Mouse (Mus musculus) Patski (cell line): ENCODE results near the gene Tex261. TPM values are rescaled to one million over a fixed set of nuclear protein-coding genes. Genes with fewer than 3 reads are reported as not detected.
A peak's percentile ranks its signal among the peaks of the same experiment; 100 is the strongest.
"Not testable (repeated sequence)": the region's sequence is repeated elsewhere in the genome, so short reads cannot be mapped to it uniquely, and the experiment has no call there.

Source experiments
- ATAC-seq: fragments of 100-300 bp; one replicate; pipeline ENCODE4 v1.8.0; 2021
- CTCF ChIA-PET: fragments of 350-600 bp; sonication (Branson Sonifier 250); formaldehyde crosslinking; loops from one replicate; lab custom pipeline; 2022; ENCODE audit warnings: inconsistent platforms; lab: Charles Lee
- POLR2A ChIA-PET: fragments of 350-600 bp; sonication (Branson Sonifier 250); formaldehyde crosslinking; loops from one replicate; lab custom pipeline; 2022; ENCODE audit warnings: antibody characterized with exemption, inconsistent platforms; lab: Charles Lee
- DNase-seq: peaks from one replicate; pipeline ENCODE4 v3.0.0-alpha.2; 2011; ENCODE audit warnings: low read depth, low spot score
- H3K27me3 ChIP-seq: fragments of 371-371 bp; one replicate; pipeline ENCODE4 v1.5.1; 2021
- CTCF ChIP-seq: fragments of 100-300 bp; IDR thresholded peaks from one replicate; pipeline ENCODE4 v1.5.1; 2021
- in situ Hi-C: fragments of 300-500 bp; cut with MboI; formaldehyde crosslinking; loops from 3 replicates; pipeline ENCODE4 v1.11.1; 2018; ENCODE audit warnings: low pct_unique_long_range_greater_than_20kb, mixed read lengths
- polyA plus RNA-seq: library from polyadenylated mRNA; unstranded; gene quantifications from one replicate; pipeline ENCODE4 v1.2.3, GENCODE M21; 2021

The Tex261 gene
- polyA plus RNA-seq, 1 experiment from 2014 or later = 92.7 TPM

DNA sequence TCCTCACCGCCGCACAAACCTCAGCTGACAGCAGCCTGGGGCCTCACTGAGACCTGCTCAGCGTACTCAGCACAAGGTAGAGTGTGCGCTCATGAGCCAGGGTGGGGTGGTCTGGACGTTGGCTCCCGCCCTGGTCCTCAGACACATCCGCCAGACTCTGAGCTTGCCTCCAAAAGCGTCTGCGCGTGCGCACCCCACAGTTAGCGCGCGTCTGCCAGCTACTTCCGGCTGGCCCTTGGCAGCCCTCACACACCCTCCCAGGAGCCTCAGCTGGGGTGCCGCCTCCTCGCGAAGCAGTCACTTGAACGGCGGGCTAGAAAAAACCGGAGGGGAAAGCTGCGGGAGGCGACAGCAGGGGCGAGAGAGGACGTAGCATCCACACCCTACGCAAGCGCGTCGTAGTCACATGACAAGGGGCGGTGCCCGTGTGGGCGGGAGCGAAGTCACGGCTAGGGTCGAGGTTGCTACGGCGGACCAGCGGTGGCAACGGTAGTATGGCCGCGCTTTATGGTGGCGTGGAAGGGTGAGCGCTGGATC is 19.2 kb upstream of the Tex261 start, which contains the start of gene Nagk:
TSS of gene Nagk (plus strand) at position 223 of the 537 bp plus-strand sequence.
- peak; percentile 85 for ATAC-seq
- in situ Hi-C loops = no loop called here
- peak; percentile 72 for DNase-seq
- no peaks in the 10 kb centered on the region for H3K27me3 ChIP-seq
- no peak for TF ChIP-seq CTCF
- POLR2A ChIA-PET = interaction anchor here (1.4 kb wide), 1 partner anchor 21 kb away, joined by 3 read pairs; no protein-coding TSS in a partner anchor
- CTCF ChIA-PET = interaction anchor here (1.1 to 1.4 kb wide), 2 partner anchors 16 to 119 kb away, joined by 3 to 4 read pairs; no protein-coding TSS in a partner anchor

DNA sequence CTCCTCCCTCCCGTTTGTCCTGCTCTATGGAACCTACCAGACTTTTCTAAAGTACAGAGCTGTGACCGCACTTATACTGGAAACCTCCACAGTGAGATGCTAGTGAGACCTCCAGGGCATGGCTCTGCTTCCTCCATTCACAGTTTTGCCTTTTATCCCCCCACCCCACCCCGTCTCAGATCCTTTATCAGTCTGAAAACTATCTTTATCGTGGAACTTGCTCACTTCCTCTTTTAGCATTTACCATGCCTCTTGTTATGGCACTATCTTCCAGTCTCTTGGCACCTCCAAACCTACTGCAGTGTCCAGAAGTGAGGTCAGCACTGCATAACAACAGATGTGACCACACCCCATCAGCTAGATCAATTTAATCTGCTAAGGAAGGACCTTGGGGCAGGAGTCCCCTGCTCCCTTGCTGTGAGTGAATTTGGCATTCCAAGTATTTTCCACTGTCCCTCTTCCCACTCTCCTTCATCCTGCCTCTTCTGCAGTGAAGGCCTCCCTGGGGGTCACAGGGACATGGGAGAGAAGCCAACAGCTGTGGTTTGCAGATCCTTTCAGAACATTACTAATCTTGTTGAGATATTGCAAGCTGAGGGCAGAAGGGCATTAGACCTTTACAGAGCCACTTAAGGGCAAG is 15.8 kb upstream of the Tex261 start:
- ATAC-seq = no peak
- CTCF ChIA-PET = interaction anchor here (0.9 to 2.0 kb wide), 4 partner anchors 9 to 16 kb away, joined by 3 to 8 read pairs (median 4); partner anchors contain the start of gene Tex261

DNA sequence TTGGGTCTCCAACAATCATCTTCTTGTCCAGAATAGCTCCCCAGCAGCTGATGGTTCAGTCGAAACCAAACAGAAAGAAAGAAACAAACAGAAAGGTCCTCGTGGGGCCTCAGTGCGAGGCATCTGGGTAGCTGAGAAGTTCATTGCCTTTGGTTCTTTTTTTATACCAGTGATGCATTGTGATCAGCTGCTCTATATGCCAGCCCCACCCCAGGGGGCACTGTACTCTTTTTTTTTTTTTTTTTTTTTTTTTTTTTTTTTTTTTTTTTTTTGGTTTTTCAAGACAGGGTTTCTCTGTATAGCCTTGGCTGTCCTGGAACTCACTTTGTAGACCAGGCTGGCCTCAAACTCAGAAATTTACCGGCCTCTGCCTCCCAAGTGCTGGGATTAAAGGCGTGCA is 14.9 kb upstream of the Tex261 start:
- in situ Hi-C loops, ATAC-seq: not testable (repeated sequence)

More for the DNA sequence above, 15.8 kb upstream of the Tex261 start:
- in situ Hi-C loops = no loop called here
- POLR2A ChIA-PET = no interaction called here
- DNase-seq = no peak
- no peak for TF ChIP-seq CTCF
- no peaks in the 10 kb centered on the region for H3K27me3 ChIP-seq

DNA sequence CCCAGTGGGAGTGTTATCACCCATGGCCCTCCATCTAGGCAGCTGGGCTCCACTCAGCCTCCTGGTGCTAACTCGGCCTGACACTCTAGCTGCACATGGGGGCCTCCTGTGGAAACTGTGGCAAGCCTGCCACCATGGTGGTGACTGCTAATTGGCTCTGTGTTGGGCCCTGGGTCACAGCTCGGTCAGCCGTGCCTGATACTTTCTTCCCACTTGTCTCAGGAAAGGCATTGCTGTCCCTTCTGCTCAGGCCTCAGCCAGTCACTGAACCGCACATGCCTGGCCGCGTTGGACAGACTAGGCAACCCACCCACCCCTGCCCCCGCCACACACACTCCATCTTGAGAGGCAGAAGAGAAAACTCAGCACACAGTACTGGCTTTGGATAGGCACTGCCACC is 12.9 kb upstream of the Tex261 start:
- in situ Hi-C loops = no loop called here
- CTCF ChIA-PET = no interaction called here
- POLR2A ChIA-PET = interaction anchor here (0.6 to 1.0 kb wide), 2 partner anchors 19 to 103 kb away, joined by 3 read pairs; no protein-coding TSS in a partner anchor
- no peaks in the 10 kb centered on the region for H3K27me3 ChIP-seq
- DNase-seq = no peak
- no peak for TF ChIP-seq CTCF
- no peak for ATAC-seq

More for the DNA sequence above, 14.9 kb upstream of the Tex261 start:
- CTCF ChIA-PET = interaction anchor here (0.9 to 2.0 kb wide), 2 partner anchors 12 to 15 kb away, joined by 3 to 8 read pairs; partner anchors contain the start of gene Tex261
- POLR2A ChIA-PET, DNase-seq, H3K27me3 ChIP-seq: not testable (repeated sequence)

DNA sequence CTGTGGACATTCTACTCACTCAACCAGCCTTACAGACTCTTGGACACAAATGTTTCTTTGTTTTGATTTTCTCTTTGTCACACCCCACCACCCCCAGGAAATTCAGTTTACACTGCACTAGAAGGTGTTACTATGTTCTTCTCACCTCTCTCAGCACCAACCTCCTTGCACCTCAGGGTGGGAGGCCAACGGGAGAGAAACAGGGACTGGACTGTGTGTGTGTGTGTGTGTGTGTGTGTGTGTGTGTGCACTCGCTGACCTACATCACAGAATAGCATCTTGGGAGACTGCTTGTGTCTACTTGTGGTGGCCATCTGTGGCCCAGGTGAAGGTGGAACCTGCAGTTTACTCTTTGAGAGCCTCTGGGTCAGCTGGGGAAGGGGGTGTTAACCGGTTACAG is 10.8 kb upstream of the Tex261 start:
- CTCF ChIA-PET = interaction anchor here (0.7 to 1.5 kb wide), 2 partner anchors 8 to 11 kb away, joined by 3 to 7 read pairs; no protein-coding TSS in a partner anchor
- POLR2A ChIA-PET = no interaction called here
- ATAC-seq (no peak), DNase-seq (no peak)
- in situ Hi-C loops = no loop called here
- no peak for TF ChIP-seq CTCF
- no peaks in the 10 kb centered on the region for H3K27me3 ChIP-seq

DNA sequence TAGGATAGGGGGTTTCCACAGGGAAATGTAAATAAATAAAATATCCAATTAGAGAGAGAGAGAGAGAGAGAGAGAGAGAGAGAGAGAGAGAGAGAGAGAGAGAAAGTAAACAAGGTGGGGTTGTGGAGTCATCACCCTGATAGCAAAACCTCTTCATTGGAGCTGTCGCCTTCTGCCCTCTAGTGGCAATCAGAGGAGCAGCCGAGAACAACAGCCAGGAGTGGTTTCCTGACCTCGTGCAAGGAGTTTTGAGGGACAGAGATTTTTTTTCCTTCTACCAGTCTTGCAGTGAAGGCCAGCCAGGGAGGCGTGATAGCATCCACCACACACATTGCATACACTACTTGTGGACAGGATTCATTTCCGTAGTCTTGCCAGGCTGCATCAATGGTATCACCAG is 3.4 kb upstream of the Tex261 start:
- no peak for TF ChIP-seq CTCF
- CTCF ChIA-PET = interaction anchor here (0.9 to 1.1 kb wide), 5 partner anchors 8 to 20 kb away, joined by 3 to 7 read pairs (median 4); no protein-coding TSS in a partner anchor
- DNase-seq (no peak), ATAC-seq (no peak)
- POLR2A ChIA-PET = no interaction called here
- in situ Hi-C loops = loop anchor here (5.0 kb wide), 1 partner anchor 87 kb away; no protein-coding TSS in a partner anchor
- no peaks in the 10 kb centered on the region for H3K27me3 ChIP-seq

DNA sequence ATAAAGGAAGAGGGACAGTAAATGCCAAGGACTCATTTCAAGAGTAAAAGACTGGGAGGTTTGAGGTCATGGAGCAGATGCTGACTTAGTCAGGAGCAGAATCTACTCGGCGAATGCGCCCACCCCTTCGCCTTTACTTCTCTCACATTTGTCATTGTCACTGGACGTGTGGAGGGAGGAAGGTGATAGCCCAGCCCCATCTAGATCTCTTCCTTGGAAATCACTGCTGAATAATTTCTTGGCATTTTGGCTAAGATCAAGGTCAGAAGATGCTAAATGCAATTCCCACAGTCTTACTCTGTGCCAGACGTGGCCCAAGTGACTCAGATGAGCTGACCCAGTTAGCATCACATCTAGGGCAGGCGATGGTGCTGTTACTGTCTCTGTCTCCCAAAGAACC is 2.7 kb upstream of the Tex261 start:
- ChIA-PET POLR2A (no interaction called here), CTCF (interaction anchor here (0.9 to 1.0 kb wide), 3 partner anchors 9 to 13 kb away, joined by 3 to 7 read pairs (median 4); no protein-coding TSS in a partner anchor)
- no peaks in the 10 kb centered on the region for H3K27me3 ChIP-seq
- no peak for ATAC-seq
- TF ChIP-seq CTCF = no peak
- DNase-seq = no peak
- in situ Hi-C loops = loop anchor here (5.0 kb wide), 1 partner anchor 86 kb away; no protein-coding TSS in a partner anchor

DNA sequence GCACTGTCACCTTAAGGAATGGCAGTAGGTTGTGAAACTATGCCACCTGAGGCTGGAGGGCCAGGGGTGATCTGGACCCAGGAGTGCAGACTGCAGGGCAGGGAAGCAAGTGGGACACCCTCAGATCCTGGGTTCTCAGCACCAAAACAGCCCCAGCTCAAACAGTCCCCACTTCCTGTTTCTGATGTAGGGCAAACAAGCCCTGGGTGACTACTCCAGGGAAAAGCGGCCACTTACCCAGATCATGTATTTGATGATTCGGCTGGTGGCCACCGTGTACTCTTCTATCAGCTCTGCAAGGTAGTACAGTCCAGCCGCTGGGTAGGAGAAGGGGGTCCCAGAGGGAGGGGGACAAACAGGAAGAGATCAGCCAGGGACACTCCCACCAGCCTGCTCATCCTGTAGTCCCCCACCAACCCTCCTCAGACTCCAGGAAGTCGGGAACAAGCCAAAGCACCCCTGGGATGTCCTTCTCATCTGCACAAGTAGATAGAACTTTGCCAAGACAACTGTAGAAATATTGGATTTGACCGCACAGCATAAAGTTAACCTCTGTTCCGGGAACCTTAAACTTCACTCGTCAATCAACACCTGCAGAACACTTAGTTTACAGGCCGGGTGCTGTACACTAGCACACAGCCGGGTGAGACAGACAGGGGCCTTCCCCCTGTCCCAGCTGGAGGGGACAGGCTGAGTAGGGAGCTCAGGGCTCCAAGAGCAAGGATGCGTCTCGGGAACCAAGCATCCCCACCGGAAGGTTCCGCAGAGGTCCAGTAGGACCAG is 641 bp downstream of the Tex261 start:
- ChIA-PET POLR2A (interaction anchor here (0.6 kb wide), 1 partner anchor 606 kb away, joined by 3 read pairs; no protein-coding TSS in a partner anchor), CTCF (interaction anchor here (0.6 to 2.1 kb wide), 9 partner anchors 8 to 43 kb away, joined by 3 to 8 read pairs (median 7); partner anchors contain the start of gene Ankrd53)
- no peak for DNase-seq
- no peaks in the 10 kb centered on the region for H3K27me3 ChIP-seq
- ATAC-seq = peak; percentile 19
- in situ Hi-C loops = loop anchor here (5.0 kb wide), 1 partner anchor 83 kb away; no protein-coding TSS in a partner anchor
- TF ChIP-seq CTCF = no peak

DNA sequence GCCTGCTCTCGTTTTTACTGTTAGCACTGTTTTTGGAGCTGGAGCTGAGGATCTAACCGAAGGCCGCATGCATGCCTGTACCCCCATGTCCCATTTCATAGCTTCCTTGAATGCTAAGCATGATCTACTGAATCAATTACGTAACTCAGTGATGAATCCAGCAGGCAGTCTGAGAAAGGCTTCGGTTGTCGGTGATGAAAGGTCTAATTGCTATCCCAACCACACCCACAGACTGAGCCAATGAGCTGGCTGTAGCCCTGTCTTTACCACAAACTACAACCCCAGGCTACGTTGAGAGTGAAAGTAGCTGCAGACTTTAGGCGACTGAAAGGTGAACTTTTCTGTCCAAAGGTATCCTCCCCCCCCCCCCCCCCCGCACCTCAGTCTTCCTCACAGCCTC is 1.5 kb downstream of the Tex261 start:
- no peaks in the 10 kb centered on the region for H3K27me3 ChIP-seq
- CTCF ChIA-PET = no interaction called here

DNA sequence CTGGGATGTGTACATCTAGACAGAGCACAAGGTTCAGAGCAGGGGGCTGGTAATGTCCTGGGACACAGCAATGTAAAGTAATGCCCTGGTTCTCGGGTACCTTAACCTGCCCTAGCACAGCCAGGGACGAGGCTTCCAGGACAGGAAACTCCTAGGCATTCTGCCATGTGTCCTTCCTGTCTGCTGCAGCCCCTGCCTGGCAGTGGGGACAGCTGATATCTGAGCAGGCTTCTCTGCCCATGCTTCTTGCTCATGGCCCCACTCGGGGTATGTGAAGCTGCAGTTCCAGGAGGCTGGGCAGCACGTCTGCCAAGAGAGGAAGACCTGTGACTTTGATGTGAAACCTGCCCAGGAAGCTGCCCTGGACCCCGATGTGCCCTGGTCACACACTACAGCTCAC is 7.1 kb downstream of the Tex261 start:
- ATAC-seq (no peak), DNase-seq (no peak)
- no peak for TF ChIP-seq CTCF
- ChIA-PET POLR2A (no interaction called here), CTCF (interaction anchor here (0.9 to 1.2 kb wide), 2 partner anchors 10 to 37 kb away, joined by 3 to 4 read pairs; no protein-coding TSS in a partner anchor)
- in situ Hi-C loops = no loop called here
- H3K27me3 ChIP-seq = no peaks in the 10 kb centered on the region

More for the DNA sequence above, 1.5 kb downstream of the Tex261 start:
- no peak for ATAC-seq
- no peak for TF ChIP-seq CTCF
- POLR2A ChIA-PET = no interaction called here
- in situ Hi-C loops = no loop called here
- no peak for DNase-seq
